Mouse (Mus musculus): ENCODE measurements around the gene Wdr82. TPM values are rescaled to one million over a fixed set of nuclear protein-coding genes. Genes with fewer than 3 reads are reported as not detected.

Gene Wdr82
- total RNA-seq (2023): 10 to 100 TPM; 66.3 to 72.7 TPM

GRCm38 (mm10) chr9:106170556-106171345 lies at the start of gene Wdr82:
TSS of gene Wdr82 (plus strand) at chr9:106170928.

DNA sequence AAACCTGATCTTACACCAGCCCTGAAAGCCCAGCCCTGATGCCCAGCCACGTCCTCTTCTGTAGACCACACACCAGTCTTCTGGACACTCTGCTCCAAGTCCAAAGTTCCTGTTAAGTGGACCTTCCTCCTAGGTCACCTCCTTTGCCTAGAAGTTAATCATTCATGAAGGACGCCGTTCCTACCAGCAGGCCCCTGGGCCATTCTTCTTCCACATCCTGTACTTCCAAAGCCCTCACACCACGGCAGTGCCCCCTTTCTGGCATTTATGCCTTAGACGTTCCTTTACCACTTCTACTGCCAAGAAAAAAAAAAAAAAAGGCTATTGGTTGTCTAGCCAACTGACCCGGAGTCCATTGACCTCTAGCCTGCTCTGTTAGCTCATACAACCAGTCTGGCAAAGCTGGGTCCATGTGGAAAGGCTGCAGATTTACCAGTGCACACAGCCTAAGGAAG lies 12.7 kb upstream of the Wdr82 start, which contains the start of gene Glyctk:
Glyctk (minus strand) TSS at position 102 of the 455 bp plus-strand sequence.

DNA sequence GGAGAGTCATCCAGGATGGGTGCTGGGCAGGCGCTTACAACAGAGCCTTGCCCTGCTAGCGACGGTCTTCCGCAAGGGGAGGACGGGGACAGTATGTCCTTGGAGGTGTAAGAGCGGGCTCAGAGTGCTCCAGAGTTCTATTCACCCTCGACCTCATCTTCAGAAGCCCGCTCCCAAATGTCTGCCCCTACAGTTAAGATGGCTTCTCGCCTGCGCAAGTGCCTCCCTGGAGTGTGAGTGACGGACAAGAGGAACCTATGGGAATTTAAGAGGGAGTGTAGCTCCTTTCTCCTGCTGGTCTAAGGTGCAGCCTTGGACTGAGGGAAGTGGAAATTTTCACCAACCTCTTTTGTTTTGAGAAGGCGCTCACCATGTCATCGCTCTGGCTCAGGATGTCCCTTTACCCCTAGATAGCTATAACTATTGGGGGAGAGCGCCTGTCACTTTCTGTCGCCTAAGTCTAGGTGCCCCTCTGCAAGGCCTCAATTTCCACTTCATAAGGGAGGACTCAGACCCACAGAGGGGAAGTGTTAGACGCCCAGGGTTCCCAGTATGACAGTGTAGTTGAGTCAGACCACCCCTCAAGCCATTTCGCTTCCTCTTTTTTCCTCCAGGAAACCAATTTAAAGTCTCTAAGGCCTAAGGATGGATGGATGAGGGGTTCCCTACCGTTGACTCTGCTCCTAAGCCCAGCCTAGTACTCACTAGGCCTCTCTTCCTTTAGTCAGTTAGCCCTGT lies 29.0 kb downstream of the Wdr82 start, which contains the start of gene Ppm1m:
Ppm1m (minus strand) TSS at position 212 of the 738 bp plus-strand sequence.

DNA sequence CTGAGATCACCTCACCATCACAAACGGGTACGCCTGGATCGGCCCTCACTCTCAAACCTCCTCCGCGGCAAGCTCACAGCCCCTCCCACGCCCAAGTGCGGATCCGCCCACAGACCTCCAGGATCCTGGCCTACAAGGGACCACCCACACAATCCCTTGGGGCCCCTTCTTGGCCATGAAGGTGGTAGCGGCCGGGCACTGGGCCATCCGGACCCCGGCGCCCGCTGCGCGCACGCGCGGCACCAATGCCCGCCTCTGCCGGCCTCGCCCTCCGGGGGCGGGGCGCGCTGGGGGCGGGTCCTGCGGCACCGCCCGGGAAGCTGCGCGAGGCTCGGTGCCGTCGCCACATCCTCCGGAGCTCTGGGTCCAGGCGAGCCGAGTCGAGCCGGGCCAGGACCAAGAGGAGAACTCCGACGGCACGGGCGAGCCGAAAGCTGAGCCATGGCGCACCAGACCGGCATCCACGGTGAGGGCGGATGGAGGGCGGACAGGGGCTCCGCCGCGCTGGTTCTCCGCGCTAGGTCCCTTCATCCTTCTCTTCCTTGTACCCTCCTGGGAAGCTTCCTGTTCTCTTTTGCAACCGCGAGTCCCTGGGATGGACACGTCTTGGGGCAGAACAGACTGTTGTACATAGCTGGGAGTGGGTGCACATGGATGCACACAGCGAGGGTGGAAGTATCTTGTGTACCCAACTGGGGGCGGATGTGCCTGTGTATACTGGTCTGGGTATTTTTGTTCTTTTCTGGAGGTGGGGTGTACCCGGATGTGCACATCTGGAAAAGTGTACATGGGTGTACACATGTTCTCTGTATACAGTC lies 32.3 kb downstream of the Wdr82 start, which contains the start of gene Twf2:
Twf2 (plus strand) TSS at position 290 of the 818 bp plus-strand sequence.

GRCm38 (mm10) chr9:106222261-106222851 lies 51.6 kb downstream of the Wdr82 start, which contains the start of gene Tlr9:
TSS of gene Tlr9 (plus strand) at chr9:106222598.

Other genes starting within 250 kb of the Wdr82 start
- gene Col6a5, start 210.3 kb upstream of the Wdr82 start, total RNA-seq (2023): 1 to 10 TPM; 2.0 to 3.8 TPM
- not detected for gene Col6a4, start 74.1 kb upstream of the Wdr82 start, total RNA-seq (2023)
- under 1 TPM; 0.49 to 0.66 TPM for gene Glyctk, start 12.8 kb upstream of the Wdr82 start, total RNA-seq (2023)
- gene Ppm1m, start 28.8 kb downstream of the Wdr82 start, total RNA-seq (2023): 10 to 100 TPM; 41.3 to 48.1 TPM
- 100 to 1,000 TPM in 1 of 2 experiments, 10 to 100 TPM in 1; 98.6 to 113 TPM for gene Twf2, start 32.2 kb downstream of the Wdr82 start, total RNA-seq (2023)
- 10 to 100 TPM; 86.4 to 96.0 TPM for gene Tlr9, start 51.7 kb downstream of the Wdr82 start, total RNA-seq (2023)
- 10 to 100 TPM; 67.2 to 76.3 TPM for gene Alas1, start 77.7 kb downstream of the Wdr82 start, total RNA-seq (2023)
- gene Poc1a, start 110.1 kb downstream of the Wdr82 start, total RNA-seq (2023): 1 to 10 TPM; 2.6 to 2.8 TPM
- gene Dusp7, start 197.7 kb downstream of the Wdr82 start, total RNA-seq (2023): 10 to 100 TPM; 38.7 to 44.6 TPM